Mouse (Mus musculus) ovary, postnatal 10 days (tissue): ENCODE results near the gene Lgals2.

Experiments
- DNase-seq: peaks from one replicate; pipeline ENCODE4 v3.0.0; 2022; ENCODE audit warnings: low spot score

Gene Lgals2

GRCm38 (mm10) chr15:78815314-78816073, 39.8 kb downstream of the Lgals2 start:
- DNase-seq: no peak

- DNase-seq: no peak
Observed at GRCm38 (mm10) chr15:78813603-78814002, 41.7 kb downstream of the Lgals2 start.

GRCm38 (mm10) chr15:78810146-78810545, 45.2 kb downstream of the Lgals2 start:
- DNase-seq: no peak

- no peak for DNase-seq
Observed at GRCm38 (mm10) chr15:78809739-78810138, 45.6 kb downstream of the Lgals2 start.

GRCm38 (mm10) chr15:78808980-78809379, 46.3 kb downstream of the Lgals2 start:
- DNase-seq: no peak

- no peak for DNase-seq
Observed at GRCm38 (mm10) chr15:78807141-78807540, 48.2 kb downstream of the Lgals2 start.

GRCm38 (mm10) chr15:78806614-78807013, 48.7 kb downstream of the Lgals2 start:
- DNase-seq: no peak

- DNase-seq: no peak
Observed at GRCm38 (mm10) chr15:78805351-78805750, 50.0 kb downstream of the Lgals2 start.

GRCm38 (mm10) chr15:78804326-78804725, 51.0 kb downstream of the Lgals2 start:
- DNase-seq: no peak

GRCm38 (mm10) chr15:78803499-78803900, 51.8 kb downstream of the Lgals2 start:
- DNase-seq: no peak

GRCm38 (mm10) chr15:78802776-78803391, 52.4 kb downstream of the Lgals2 start, which contains the start of gene Card10:
Gene Card10, minus strand, starts transcription at chr15:78803042.
- no peak for DNase-seq

- DNase-seq: no peak
Observed at GRCm38 (mm10) chr15:78801971-78802741, 53.2 kb downstream of the Lgals2 start.

GRCm38 (mm10) chr15:78801571-78801970, 53.8 kb downstream of the Lgals2 start:
- no peak for DNase-seq
